Mouse (Mus musculus): ENCODE data around the gene Fstl4.
"Not testable (repeated sequence)": the region's sequence is repeated elsewhere in the genome, so short reads cannot be mapped to it uniquely, and the experiment has no call there.

Gene Fstl4

DNA sequence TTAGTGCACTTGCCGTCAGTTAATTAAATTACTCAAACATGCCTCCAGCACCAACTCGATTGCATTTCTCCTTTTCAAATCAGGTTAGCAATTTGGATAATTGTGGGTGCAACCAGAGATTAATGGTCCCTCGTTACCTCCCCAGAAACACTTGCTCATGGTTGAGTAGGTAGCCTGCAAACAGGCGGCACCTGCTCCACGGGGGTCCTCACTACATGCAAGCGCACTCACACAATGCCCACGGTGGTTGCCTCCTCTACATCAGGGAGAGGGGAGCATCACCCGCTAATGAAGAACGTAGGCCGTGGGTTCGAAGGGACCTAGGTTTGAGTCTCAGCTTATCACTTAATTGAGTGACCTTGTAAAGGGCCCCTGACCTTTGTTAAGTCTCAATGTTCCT, 371.9 kb downstream of the Fstl4 start:
- DNase-seq (ENCODE audit: low spot score in 2 of 2), result no peak

DNA sequence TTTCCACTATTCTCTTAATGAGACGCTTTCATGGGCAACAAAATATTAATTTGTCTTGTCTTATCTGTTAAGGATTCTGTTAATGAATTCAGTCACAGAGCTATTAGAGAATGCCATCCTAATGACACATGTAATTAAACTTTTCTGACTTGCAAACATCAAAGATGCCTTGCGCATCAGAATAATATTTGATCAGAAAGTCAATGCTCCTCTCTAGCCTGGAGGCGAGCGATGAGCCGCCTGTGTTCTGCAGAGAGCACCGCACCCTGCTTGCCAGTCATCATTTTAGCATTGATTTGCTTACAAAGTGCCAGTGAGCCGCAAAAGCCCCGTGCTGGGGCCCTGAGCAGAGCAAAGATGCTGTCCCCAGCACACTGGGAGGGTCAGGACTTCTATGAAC, 372.9 kb downstream of the Fstl4 start:
- no peak for DNase-seq (ENCODE audit: low spot score in 2 of 2)

DNA sequence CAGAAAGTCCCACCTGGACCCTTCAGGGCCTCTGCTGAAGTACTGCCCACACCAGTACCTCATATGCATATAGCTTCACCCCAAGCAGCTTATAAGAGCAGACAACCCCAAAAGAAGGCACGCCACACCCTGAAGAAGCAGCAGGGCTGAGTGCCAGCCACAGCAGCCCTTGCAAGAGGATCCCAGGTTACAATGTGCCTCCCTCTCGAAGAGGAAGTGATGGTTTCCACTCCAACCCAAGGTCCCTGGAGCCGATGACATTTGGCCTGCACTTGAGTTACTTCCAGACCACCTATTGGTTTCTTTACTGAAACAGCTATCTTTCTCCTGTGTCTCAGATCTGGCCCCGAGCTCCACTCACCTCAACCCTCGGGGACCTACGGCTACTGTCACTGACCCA, 373.8 kb downstream of the Fstl4 start:
- no peak for DNase-seq (ENCODE audit: low spot score in 2 of 2)

DNA sequence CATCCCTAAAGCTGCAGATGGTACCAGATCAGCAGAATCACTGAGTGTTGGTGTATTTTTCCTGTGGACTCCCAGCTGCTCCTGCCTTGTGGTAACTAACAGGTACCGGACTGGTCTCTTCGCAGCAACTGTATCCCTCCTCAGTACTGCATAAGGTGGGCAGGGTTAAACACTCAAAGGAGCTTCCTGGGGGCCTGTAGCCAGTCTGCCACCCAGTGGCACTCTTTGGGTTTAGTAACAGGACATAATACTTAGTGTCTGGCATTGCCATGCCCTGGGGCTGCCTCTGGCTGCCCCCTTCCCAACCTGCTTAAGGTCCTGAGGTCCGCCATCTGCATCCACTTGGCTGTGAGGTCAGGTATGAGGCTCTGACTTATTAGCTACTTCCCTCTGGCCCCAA, 375.2 kb downstream of the Fstl4 start:
- no peak for DNase-seq (ENCODE audit: low spot score in 2 of 2)

DNA sequence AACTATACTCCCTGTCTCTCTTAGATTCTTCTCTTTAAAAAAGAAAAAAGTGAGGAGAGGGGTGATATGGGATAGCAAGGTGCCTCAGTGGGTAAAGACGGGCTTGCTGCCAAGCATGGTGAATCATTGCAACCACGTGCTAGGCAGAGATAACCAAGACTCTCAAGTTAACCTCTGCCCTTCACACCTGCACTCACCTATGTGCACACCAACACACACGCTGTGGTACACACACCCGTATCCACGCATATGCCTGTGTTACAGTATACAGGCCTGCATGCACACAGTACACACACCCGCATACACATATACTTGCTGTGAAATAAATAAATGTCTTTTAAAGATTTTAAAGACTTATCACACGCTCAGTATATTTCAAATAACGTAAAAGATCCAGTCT, 375.8 kb downstream of the Fstl4 start:
- DNase-seq (ENCODE audit: low spot score in 2 of 2), result no peak

DNA sequence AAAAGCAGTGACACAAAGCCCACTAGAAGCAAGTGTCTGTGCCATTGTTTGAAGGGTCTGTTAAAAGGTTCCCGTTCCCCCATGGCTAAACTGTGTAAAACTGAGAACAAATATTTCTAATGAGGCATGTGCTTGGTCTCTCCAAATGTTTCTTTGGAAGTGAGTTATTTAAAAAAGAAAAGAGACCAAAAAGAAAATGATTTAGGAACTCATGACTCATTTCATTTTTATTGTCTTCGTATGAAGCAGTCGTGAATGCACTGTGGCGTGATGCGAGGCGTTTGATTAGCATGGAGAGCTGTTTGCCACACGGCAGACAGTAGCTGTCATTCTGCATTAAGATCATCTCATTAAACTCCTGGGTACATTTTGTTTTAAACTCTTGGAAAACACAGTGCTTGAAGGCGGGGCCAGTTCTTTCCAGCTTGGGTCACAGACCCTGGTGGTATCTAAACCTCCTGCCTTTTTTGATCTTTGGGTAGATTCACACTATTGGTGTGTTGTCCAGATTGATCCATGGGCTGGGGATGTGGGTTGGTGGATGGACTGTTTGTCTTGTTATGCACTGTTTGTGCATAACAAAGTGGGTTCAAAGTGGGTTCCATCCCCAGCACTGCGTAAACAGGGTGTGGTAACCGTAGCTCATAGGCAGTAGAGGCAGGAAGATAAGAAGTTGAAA, 376.4 kb downstream of the Fstl4 start:
- no peak for DNase-seq (ENCODE audit: low spot score in 2 of 2)

DNA sequence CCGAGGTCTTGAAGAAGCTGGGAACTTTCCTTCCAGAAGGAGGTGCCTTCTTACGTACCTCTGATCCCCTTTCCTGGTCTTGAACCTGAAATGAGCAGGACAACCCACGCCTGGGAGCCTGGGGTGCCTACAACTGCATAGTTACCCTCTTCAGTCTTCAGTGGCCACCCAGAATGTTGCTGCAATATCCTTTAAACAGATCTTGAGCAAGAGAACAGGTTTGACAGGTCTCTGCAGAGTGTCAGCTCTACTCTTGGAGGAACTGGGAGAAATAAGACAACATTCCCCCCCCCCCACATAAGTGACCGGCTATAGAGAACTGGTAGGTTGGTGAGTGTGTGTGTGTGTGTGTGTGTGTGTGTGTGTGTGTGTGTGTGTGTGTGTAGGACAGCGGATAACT, 379.1 kb downstream of the Fstl4 start:
- DNase-seq (ENCODE audit: low spot score in 2 of 2), result no peak

DNA sequence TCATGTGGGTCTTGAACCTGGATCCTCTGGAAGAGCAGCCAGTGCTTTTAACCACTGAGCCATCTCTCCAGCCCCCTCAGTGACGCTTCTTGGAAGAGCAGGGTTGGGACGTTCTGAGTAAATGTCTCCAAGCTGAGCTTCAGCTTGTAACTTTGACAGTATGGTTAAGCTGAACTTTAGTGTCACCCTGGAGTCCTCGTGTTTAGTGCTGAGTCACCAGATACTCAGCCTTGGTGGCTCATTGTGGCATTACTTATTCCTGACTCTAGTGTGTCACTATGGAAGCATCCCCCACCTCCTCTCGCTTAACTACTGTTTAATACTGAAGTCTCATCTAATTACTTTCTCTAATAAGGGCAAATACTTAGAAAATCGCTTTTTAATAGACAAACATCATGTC, 380.1 kb downstream of the Fstl4 start:
- DNase-seq (ENCODE audit: low spot score in 2 of 2), result no peak

DNA sequence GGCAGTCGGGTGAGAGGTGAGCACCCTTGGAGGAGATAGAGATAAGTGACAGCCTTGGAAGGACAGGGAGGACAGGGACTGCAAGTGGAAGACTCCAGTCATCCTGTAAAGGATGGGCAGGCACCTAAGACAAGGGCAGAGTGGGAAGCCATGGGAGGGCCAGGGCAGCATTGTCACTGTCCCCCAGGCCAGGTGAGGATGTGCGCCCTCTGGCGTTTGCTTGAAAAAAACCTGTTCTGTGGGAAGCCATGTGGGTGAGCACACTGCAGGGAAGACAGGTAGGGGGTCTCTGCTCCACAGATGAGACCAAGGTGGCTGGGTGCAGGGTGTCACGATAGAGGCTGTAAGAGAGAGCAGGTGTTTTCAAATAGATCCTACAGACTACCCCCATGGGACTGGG, 381.9 kb downstream of the Fstl4 start:
- DNase-seq (ENCODE audit: low spot score in 2 of 2), result no peak

DNA sequence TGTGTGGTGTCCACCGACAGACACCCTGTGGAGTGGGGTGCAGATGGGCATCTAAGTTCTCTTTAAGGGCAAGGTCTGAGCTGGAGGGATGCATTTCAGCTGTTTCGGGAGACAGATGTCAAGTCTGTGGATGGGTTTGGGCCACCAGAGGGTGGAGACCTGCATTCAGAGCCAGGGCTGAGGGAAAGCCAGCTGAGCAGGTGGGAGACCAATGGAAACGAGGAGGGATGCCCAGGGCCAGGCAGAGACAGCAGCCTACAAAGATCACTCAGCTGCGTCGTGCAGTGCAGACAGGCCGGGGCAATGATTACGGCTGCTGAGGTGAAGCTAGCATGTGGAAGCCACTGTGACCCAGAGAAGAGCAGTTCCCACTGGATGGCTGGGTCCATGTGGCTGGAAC, 392.0 kb downstream of the Fstl4 start:
- no peak for DNase-seq (ENCODE audit: low spot score in 2 of 2)

DNA sequence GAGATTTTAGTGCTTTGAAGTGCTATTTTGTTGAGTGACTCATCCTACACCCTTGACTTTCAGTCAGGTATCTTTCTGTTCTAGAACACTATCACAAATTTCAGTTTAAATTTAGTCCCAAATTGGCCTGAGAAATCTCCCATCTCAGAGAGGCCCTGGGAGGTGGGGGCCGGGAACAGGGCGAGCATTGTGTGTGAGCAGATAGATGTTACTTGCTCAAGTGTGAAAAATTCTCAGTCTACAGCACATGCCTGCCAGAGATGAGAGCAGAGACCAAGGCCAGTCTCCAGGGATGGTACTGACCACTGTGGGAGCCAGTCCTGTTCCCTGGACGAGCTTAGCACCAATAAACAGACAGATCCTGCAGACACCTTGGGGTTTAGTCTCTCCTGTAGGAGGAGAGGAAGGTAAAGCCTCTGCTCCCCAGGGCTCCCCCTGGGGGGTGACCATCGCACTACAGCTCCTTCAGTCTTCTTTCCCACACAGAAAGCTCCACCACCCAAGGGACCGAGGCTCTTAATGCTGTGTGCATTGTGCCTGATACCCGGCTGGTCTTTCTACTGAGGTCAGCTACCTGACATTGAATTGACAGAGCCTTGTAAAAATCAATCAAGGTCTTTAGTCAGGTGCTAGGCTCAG, 393.3 kb downstream of the Fstl4 start:
- DNase-seq (ENCODE audit: low spot score in 2 of 2), result no peak

DNA sequence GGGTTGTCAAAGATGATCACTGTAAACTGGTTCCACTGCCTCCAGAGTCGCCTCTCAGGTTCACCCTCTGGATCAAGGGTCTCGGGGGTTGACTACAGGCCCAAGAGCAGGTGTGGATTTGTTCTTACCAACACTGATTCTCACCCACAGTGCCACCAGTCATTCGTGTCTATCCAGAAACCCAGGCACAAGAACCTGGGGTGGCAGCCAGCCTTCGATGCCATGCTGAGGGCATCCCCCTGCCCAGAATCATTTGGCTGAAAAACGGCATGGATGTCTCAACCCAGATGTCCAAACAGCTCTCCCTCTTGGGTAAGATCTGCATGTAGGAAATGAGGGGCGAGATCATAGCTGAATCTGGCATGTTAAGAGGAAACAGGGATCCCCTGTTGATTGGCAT, 398.0 kb downstream of the Fstl4 start:
- DNase-seq (ENCODE audit: low spot score in 2 of 2), result no peak

DNA sequence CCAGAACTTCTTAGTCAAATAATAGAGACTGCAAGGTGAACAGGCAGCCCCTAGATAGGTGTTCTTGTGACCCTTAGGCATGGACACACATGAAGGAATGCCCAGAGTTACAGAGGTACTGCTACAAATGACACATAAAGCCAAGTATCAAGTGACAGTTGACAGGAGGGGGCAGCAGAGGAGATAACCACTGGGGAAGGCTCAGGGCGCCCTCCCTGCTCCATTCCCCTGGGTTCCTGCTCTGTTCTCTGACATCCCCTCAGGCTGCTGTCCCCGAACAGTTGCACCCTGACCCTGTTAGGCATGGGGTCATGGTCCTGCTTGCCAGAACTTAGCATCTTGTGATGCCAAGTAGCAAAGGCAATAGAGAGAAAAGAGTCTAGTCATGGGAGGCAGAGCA, 402.0 kb downstream of the Fstl4 start:
- no peak for DNase-seq (ENCODE audit: low spot score in 2 of 2)

DNA sequence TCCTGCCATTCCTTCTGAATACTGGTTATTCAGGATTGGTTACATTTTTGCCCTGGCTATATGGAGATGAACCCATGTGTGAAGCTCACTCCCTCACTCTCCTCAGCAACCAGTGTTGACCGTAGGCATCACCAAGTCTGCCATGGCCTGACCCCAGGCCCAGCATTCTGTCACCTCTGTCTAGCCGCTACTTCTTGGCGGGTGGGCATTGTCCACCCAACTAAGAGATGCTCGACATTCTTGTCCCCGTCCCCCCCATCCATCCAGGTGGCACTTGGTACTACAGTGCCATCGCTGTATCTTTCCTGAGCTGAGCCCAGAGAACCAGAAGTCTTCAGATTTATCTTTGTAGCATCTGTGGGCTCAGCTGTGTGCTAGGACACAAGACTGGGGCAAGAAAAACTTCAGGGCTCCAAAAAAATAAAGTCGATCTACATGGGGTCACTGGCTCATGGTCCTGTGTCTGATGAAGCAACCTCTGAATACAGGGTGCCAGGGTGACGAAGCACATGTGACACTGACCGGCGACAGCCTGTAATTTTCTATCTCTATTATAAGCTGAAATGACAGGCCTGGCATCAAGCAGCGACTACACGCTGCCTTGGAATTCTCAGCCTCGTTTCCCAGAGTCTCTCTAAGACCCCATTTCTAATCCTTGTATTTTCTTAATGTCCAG, 417.9 kb downstream of the Fstl4 start:
- DNase-seq (ENCODE audit: low spot score in 2 of 2), result no peak

DNA sequence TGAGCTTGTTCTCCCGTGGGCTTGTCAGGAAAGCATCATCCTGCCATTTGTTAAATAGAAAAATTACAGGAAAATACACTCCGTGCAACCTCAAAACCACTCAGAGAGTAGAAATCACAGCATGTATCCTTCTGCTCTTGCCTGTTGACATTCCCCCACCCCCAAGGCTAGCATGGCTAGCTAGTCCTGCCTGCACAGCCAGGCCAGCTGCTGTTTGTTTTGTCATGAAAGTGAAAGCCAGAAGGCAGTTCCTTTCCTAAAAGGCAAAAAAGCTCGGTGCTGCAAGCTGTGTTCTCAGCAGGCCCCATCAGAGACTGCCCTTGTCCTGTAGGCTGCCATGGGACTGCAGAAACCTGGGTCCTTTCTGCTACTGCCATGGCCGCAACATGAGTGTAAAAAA, 418.4 kb downstream of the Fstl4 start:
- no peak for DNase-seq (ENCODE audit: low spot score in 2 of 2)

DNA sequence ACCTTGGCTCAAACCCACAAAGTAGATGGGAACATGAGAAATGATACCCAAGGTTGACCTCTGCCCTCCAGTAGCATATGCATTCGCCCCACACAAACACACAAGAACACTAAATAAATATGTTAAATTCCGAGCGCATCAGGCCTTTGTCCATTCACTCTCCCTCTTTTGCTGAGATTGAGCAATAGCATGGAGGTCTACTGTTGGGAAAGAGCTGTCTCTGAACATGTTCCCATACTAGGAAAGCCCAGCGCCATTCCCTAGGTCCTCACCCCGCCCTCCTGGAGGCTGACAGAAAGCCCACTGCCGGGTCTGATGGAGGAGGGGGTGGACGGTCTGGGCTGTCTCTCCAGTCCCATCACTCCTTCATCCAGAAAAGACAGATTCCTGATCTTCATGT, 419.6 kb downstream of the Fstl4 start:
- no peak for DNase-seq (ENCODE audit: low spot score in 2 of 2)

DNA sequence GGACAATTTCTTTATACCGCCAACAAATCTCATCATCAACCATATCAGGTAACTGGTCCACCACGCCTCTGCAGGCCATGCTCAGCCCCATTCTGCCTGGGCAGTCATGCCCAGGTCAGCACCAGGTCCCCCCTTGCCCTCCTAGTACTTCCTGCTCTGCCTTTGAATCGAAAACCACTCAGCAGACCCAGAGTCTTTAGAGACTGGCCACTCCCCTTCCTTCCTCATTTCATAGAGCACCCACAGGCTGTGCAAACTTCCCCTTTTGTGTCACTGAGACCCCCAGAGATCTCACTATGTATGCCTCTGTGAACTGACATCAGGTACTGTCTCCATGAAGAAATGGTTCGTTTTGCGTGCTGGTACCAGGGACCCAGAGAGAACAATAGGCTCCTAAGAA, 420.3 kb downstream of the Fstl4 start:
- no peak for DNase-seq (ENCODE audit: low spot score in 2 of 2)

DNA sequence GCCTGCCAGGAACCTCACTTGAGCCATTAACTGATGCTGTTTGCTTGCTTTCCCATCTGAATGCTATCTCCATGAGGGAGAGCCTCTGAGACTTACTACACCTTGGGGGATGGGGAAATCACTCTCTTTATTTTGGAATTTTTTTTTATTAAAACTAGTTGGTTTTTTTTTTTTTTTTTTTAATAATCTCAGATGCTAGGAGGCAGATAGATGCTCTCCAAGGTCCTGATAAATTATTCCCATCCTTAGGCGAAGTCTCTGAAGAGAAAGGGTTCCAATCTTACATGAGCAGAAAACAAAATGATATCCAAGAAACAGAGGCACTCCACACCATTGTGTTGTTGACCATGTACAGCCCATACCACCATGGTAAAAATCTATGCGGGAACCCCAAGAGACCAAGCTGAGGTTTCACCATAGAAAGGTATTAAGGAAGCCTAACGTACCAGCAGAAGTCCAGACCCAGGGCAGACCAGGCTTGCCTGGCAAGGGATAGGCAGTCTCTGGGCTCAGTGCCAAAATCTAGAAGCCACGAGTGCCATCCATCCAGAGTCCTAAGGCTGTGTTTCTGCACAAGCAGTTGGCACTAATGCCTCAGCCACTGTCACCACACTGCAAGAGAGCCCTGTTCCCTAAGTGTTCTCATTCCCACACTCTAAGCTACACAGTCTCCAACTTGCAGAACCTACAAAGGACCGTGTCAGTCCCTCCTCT, 423.1 kb downstream of the Fstl4 start:
- no peak for DNase-seq (ENCODE audit: low spot score in 2 of 2)

DNA sequence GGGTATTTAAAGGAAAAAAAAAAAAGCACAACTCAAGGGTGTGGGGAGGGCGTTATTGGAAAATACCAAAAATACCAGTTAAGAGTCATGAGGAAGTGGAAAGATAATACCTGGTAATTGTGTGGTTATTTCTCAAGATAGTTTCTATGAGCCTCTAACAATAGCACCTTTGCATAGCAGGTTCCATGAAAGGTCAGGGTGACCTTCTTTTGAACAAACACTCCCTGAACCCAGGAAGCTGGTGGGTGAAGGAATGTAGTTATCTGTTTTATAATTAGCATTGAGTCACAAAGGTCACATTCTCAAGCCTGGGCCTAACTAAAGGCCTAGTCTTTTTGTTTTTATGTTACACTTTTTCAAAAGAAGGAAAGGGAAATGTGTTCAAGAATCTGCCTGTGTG, 432.1 kb downstream of the Fstl4 start:
- not testable (repeated sequence) for DNase-seq (ENCODE audit: low spot score in 2 of 2)

DNA sequence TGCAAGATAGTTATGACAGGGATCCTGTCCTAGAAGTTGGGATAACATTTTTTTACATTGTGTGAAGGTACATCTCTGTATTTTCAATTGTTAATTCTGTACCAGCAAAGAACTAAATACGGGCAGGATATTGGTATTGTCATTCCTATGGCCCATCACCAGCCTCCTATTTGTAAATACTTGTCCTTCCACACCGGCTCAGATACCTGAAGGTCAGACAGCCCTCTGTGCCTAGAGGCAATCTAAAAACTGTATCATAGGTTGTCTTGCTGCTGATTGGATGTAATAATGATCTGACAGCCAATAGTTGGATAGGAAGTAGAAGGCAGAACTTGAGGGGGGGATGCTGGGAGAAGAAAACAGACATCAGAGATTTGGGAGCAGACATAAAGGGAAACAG, 432.7 kb downstream of the Fstl4 start:
- DNase-seq (ENCODE audit: low spot score in 2 of 2), result no peak

DNA sequence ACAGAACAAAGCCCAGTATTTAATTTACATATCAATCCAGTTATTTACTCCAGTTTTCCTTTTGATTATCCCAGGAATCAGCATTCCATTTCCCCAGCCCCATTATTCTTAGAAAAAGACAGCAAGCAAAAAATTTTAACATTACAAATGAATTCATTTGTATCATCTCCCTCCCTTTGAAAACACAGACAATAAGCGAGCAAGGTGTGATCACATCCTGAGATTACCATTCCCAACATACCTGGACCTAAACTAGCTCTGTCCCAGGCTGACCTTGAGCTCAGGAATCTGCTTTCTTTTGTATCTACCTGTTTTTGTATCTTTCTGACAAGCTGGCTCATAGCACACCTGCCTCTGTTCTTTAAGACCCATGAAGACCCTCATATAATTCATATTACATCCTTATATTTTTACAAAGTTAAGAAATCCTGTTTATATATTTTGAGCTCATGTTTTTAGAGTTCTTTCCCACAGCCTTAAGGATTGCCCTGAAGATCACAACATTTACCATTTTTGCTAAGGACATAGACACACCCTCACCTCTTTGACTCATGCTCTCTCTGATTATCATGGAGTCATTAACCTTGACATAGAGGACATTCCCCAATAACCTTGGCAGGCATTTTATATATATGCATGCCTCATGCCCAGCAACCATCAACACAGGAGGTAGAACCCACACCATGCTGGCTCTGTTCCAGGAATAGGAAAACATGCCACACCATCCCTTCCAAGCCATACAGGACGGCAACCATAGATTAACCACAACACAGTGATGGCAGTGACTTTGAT, 438.2 kb downstream of the Fstl4 start:
- no peak for DNase-seq (ENCODE audit: low spot score in 2 of 2)

DNA sequence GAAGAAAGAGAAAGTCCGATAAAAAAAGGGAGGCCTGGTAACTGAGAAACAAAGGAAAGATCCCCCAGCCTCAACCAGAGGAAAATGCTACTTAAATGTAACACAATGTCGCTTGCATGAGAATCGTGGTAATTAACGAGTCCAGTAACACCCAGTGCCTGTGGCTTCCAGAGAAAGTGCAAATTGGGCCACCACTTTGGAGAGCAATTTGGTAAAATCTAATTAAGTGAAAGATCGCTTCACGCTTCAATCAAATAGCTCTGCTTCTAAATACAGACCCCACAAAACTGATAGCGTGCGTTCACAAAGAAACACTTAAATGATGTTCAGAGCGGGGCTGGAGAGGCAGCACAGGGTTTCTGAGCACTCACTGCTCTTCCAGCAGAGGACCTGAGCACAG, 446.4 kb downstream of the Fstl4 start:
- no peak for DNase-seq (ENCODE audit: low spot score in 2 of 2)

Data from frontal cortex, postnatal 25 days (tissue).